Mouse (Mus musculus): ENCODE data around the gene Asf1b.
"Not testable (repeated sequence)": the region's sequence is repeated elsewhere in the genome, so short reads cannot be mapped to it uniquely, and the experiment has no call there.

Gene Asf1b

GRCm38 (mm10) chr8:83964015-83964765, 8.9 kb downstream of the Asf1b start:
- no peak for DNase-seq

- DNase-seq: no peak
Observed at GRCm38 (mm10) chr8:83967701-83968100, 12.4 kb downstream of the Asf1b start.

GRCm38 (mm10) chr8:83971121-83971520, 15.8 kb downstream of the Asf1b start:
- DNase-seq: no peak

- no peak for DNase-seq
Observed at GRCm38 (mm10) chr8:83971661-83972060, 16.4 kb downstream of the Asf1b start.

GRCm38 (mm10) chr8:83972150-83973120, 17.1 kb downstream of the Asf1b start, which contains the start of gene Prkaca:
TSS of gene Prkaca (plus strand) at chr8:83972993.
- DNase-seq: peak; percentile 100

- no peak for DNase-seq
Observed at GRCm38 (mm10) chr8:83973161-83974031, 18.1 kb downstream of the Asf1b start.

GRCm38 (mm10) chr8:83974521-83974920, 19.2 kb downstream of the Asf1b start:
- no peak for DNase-seq

- DNase-seq: no peak
Observed at GRCm38 (mm10) chr8:83976101-83976630, 20.9 kb downstream of the Asf1b start.

- DNase-seq: no peak
Observed at GRCm38 (mm10) chr8:83976779-83977350, 21.6 kb downstream of the Asf1b start.

- DNase-seq: no peak
Observed at GRCm38 (mm10) chr8:83977646-83978045, 22.3 kb downstream of the Asf1b start.

- no peak for DNase-seq
Observed at GRCm38 (mm10) chr8:83978200-83978599, 22.9 kb downstream of the Asf1b start.

- DNase-seq: no peak
Observed at GRCm38 (mm10) chr8:83980250-83980649, 24.9 kb downstream of the Asf1b start.

GRCm38 (mm10) chr8:83980845-83981244, 25.5 kb downstream of the Asf1b start:
- DNase-seq: no peak

GRCm38 (mm10) chr8:83981533-83981932, 26.2 kb downstream of the Asf1b start:
- no peak for DNase-seq

GRCm38 (mm10) chr8:83982449-83982848, 27.1 kb downstream of the Asf1b start:
- no peak for DNase-seq

GRCm38 (mm10) chr8:83983222-83983621, 27.9 kb downstream of the Asf1b start:
- not testable (repeated sequence) for DNase-seq

GRCm38 (mm10) chr8:83989243-83989642, 33.9 kb downstream of the Asf1b start:
- no peak for DNase-seq

GRCm38 (mm10) chr8:83990170-83990569, 34.9 kb downstream of the Asf1b start:
- no peak for DNase-seq

- DNase-seq: no peak
Observed at GRCm38 (mm10) chr8:83992488-83992887, 37.2 kb downstream of the Asf1b start.

GRCm38 (mm10) chr8:83994030-83994429, 38.7 kb downstream of the Asf1b start:
- no peak for DNase-seq

GRCm38 (mm10) chr8:83995973-83996372, 40.7 kb downstream of the Asf1b start:
- DNase-seq: no peak

All from layer of hippocampus, adult 9-11 months (tissue).